Mouse (Mus musculus): ENCODE results near the gene Cdk15. TPM values are rescaled to one million over a fixed set of nuclear protein-coding genes. Genes with fewer than 3 reads are reported as not detected.

The Cdk15 gene
- polyA plus RNA-seq, 1 experiment from 2014 or later: 0.30 TPM

- Histone ChIP-seq H3K27ac (ENCODE audit: low read depth, low read length) (no peak overlapping the region), H3K36me3 (ENCODE audit: control insufficient read depth, insufficient read depth, low read length) (no peaks in the 10 kb centered on the region), H3K4me3 (ENCODE audit: low read depth, low read length) (no peak overlapping the region), H3K4me2 (ENCODE audit: low read length) (no peak overlapping the region), H3K27me3 (replicated peaks; ENCODE audit: control insufficient read depth, insufficient read depth, low read length) (no peaks in the 10 kb centered on the region), H3K4me1 (ENCODE audit: control insufficient read depth, insufficient read depth, low read length) (peaks cover 17% of the 10 kb centered on the region), H3K9ac (ENCODE audit: low read length) (peak overlapping the region; percentile 29; the same call in 1 of the 2 replicates), H3K9me3 (replicated peaks; ENCODE audit: control insufficient read depth, low read length) (no peaks in the 10 kb centered on the region)
- DNase-seq (ENCODE audit: low spot score): no peak
- 36% methylated on average over 10 of the region's 10 CpGs for WGBS
- ATAC-seq: 0 out of 2 replicates have a peak, but pooled peaks have one; percentile 30
Measured at GRCm38 (mm10) chr1:59333860-59334561, 77.3 kb downstream of the Cdk15 start.

- peaks cover 17% of the 10 kb centered on the region for H3K4me1 ChIP-seq (ENCODE audit: control insufficient read depth, insufficient read depth, low read length)
- WGBS: 36% methylated on average over 4 of the region's 4 CpGs
- no peaks in the 10 kb centered on the region for H3K36me3 ChIP-seq (ENCODE audit: control insufficient read depth, insufficient read depth, low read length)
- H3K27me3 ChIP-seq (replicated peaks; ENCODE audit: control insufficient read depth, insufficient read depth, low read length): no peaks in the 10 kb centered on the region
- DNase-seq (ENCODE audit: low spot score) (peak; percentile 33), ATAC-seq (no peak)
- no peaks in the 10 kb centered on the region for H3K9me3 ChIP-seq (replicated peaks; ENCODE audit: control insufficient read depth, low read length)
- H3K4me3 ChIP-seq (ENCODE audit: low read depth, low read length): no peak overlapping the region
- H3K27ac ChIP-seq (ENCODE audit: low read depth, low read length): no peak overlapping the region
- H3K9ac ChIP-seq (ENCODE audit: low read length): no peak overlapping the region
- no peak overlapping the region for H3K4me2 ChIP-seq (ENCODE audit: low read length)
Measured at GRCm38 (mm10) chr1:59334562-59334890, 77.8 kb downstream of the Cdk15 start.

- Histone ChIP-seq H3K27me3 (replicated peaks; ENCODE audit: control insufficient read depth, insufficient read depth, low read length) (no peaks in the 10 kb centered on the region), H3K4me3 (ENCODE audit: low read depth, low read length) (no peak overlapping the region), H3K27ac (ENCODE audit: low read depth, low read length) (no peak overlapping the region), H3K9me3 (replicated peaks; ENCODE audit: control insufficient read depth, low read length) (no peaks in the 10 kb centered on the region), H3K36me3 (ENCODE audit: control insufficient read depth, insufficient read depth, low read length) (no peaks in the 10 kb centered on the region), H3K4me2 (ENCODE audit: low read length) (no peak overlapping the region), H3K4me1 (ENCODE audit: control insufficient read depth, insufficient read depth, low read length) (peaks cover 23% of the 10 kb centered on the region), H3K9ac (ENCODE audit: low read length) (no peak overlapping the region)
- ATAC-seq (no peak), DNase-seq (ENCODE audit: low spot score) (no peak)
- WGBS: 94% methylated on average over 1 of the region's 1 CpGs
Measured at GRCm38 (mm10) chr1:59336256-59336655, 79.5 kb downstream of the Cdk15 start.

GRCm38 (mm10) chr1:59340814-59341588 is 84.3 kb downstream of the Cdk15 start:
- no peaks in the 10 kb centered on the region for H3K36me3 ChIP-seq (ENCODE audit: control insufficient read depth, insufficient read depth, low read length)
- ATAC-seq (peak; percentile 87), DNase-seq (ENCODE audit: low spot score) (peak; percentile 90)
- WGBS: 2% methylated on average over 16 of the region's 16 CpGs
- no peaks in the 10 kb centered on the region for H3K9me3 ChIP-seq (replicated peaks; ENCODE audit: control insufficient read depth, low read length)
- peak overlapping the region; percentile 67; the same call in 1 of the 2 replicates for H3K27ac ChIP-seq (ENCODE audit: low read depth, low read length)
- H3K9ac ChIP-seq (ENCODE audit: low read length): no peak overlapping the region; the same call in 1 of the 2 replicates
- no peaks in the 10 kb centered on the region for H3K27me3 ChIP-seq (replicated peaks; ENCODE audit: control insufficient read depth, insufficient read depth, low read length)
- no peak overlapping the region for H3K4me3 ChIP-seq (ENCODE audit: low read depth, low read length)
- H3K4me1 ChIP-seq (ENCODE audit: control insufficient read depth, insufficient read depth, low read length): peaks cover 12% of the 10 kb centered on the region
- peak overlapping the region; percentile 39 for H3K4me2 ChIP-seq (ENCODE audit: low read length)

- H3K4me3 ChIP-seq (ENCODE audit: low read depth, low read length): no peak overlapping the region
Measured at GRCm38 (mm10) chr1:59341697-59342096, 85.0 kb downstream of the Cdk15 start.

GRCm38 (mm10) chr1:59342146-59342545 is 85.4 kb downstream of the Cdk15 start:
- peak; percentile 37 for DNase-seq (ENCODE audit: low spot score)

More at GRCm38 (mm10) chr1:59341697-59342096, 85.0 kb downstream of the Cdk15 start:
- Histone ChIP-seq H3K9ac (ENCODE audit: low read length) (no peak overlapping the region; the same call in 1 of the 2 replicates), H3K4me2 (ENCODE audit: low read length) (no peak overlapping the region), H3K27ac (ENCODE audit: low read depth, low read length) (peak overlapping the region; percentile 67; the same call in 1 of the 2 replicates), H3K27me3 (replicated peaks; ENCODE audit: control insufficient read depth, insufficient read depth, low read length) (no peaks in the 10 kb centered on the region), H3K9me3 (replicated peaks; ENCODE audit: control insufficient read depth, low read length) (no peaks in the 10 kb centered on the region), H3K4me1 (ENCODE audit: control insufficient read depth, insufficient read depth, low read length) (peaks cover 12% of the 10 kb centered on the region), H3K36me3 (ENCODE audit: control insufficient read depth, insufficient read depth, low read length) (no peaks in the 10 kb centered on the region)
- ATAC-seq: peak; percentile 44
- DNase-seq (ENCODE audit: low spot score): no peak
- WGBS: 11% methylated on average over 3 of the region's 3 CpGs

GRCm38 (mm10) chr1:59352706-59353105 is 96.0 kb downstream of the Cdk15 start:
- Histone ChIP-seq H3K9me3 (replicated peaks; ENCODE audit: control insufficient read depth, low read length) (no peaks in the 10 kb centered on the region), H3K4me1 (ENCODE audit: control insufficient read depth, insufficient read depth, low read length) (no peaks in the 10 kb centered on the region), H3K27ac (ENCODE audit: low read depth, low read length) (no peak overlapping the region), H3K4me3 (ENCODE audit: low read depth, low read length) (no peak overlapping the region), H3K4me2 (ENCODE audit: low read length) (no peak overlapping the region), H3K27me3 (replicated peaks; ENCODE audit: control insufficient read depth, insufficient read depth, low read length) (no peaks in the 10 kb centered on the region), H3K36me3 (ENCODE audit: control insufficient read depth, insufficient read depth, low read length) (no peaks in the 10 kb centered on the region), H3K9ac (ENCODE audit: low read length) (no peak overlapping the region)
- WGBS: 83% methylated on average over 4 of the region's 4 CpGs
- ATAC-seq: no peak
- DNase-seq (ENCODE audit: low spot score): no peak

More at GRCm38 (mm10) chr1:59342146-59342545, 85.4 kb downstream of the Cdk15 start:
- Histone ChIP-seq H3K4me2 (ENCODE audit: low read length) (no peak overlapping the region), H3K27me3 (replicated peaks; ENCODE audit: control insufficient read depth, insufficient read depth, low read length) (no peaks in the 10 kb centered on the region), H3K9ac (ENCODE audit: low read length) (no peak overlapping the region), H3K27ac (ENCODE audit: low read depth, low read length) (peak overlapping the region; percentile 67), H3K4me1 (ENCODE audit: control insufficient read depth, insufficient read depth, low read length) (peaks cover 12% of the 10 kb centered on the region), H3K4me3 (ENCODE audit: low read depth, low read length) (no peak overlapping the region), H3K36me3 (ENCODE audit: control insufficient read depth, insufficient read depth, low read length) (no peaks in the 10 kb centered on the region), H3K9me3 (replicated peaks; ENCODE audit: control insufficient read depth, low read length) (no peaks in the 10 kb centered on the region)
- 51% methylated on average over 6 of the region's 6 CpGs for WGBS
- no peak for ATAC-seq

- Histone ChIP-seq H3K4me3 (ENCODE audit: low read depth, low read length) (no peak overlapping the region), H3K4me1 (ENCODE audit: control insufficient read depth, insufficient read depth, low read length) (no peaks in the 10 kb centered on the region), H3K4me2 (ENCODE audit: low read length) (no peak overlapping the region), H3K27me3 (replicated peaks; ENCODE audit: control insufficient read depth, insufficient read depth, low read length) (no peaks in the 10 kb centered on the region), H3K9ac (ENCODE audit: low read length) (no peak overlapping the region), H3K27ac (ENCODE audit: low read depth, low read length) (no peak overlapping the region), H3K9me3 (replicated peaks; ENCODE audit: control insufficient read depth, low read length) (no peaks in the 10 kb centered on the region), H3K36me3 (ENCODE audit: control insufficient read depth, insufficient read depth, low read length) (no peaks in the 10 kb centered on the region)
- ATAC-seq: no peak
- 91% methylated on average over 9 of the region's 9 CpGs for WGBS
- no peak for DNase-seq (ENCODE audit: low spot score)
Measured at GRCm38 (mm10) chr1:59355440-59355839, 98.7 kb downstream of the Cdk15 start.

GRCm38 (mm10) chr1:59359136-59359535 is 102.4 kb downstream of the Cdk15 start:
- Histone ChIP-seq H3K9me3 (replicated peaks; ENCODE audit: control insufficient read depth, low read length) (no peaks in the 10 kb centered on the region), H3K27me3 (replicated peaks; ENCODE audit: control insufficient read depth, insufficient read depth, low read length) (no peaks in the 10 kb centered on the region), H3K9ac (ENCODE audit: low read length) (no peak overlapping the region), H3K4me1 (ENCODE audit: control insufficient read depth, insufficient read depth, low read length) (no peaks in the 10 kb centered on the region), H3K36me3 (ENCODE audit: control insufficient read depth, insufficient read depth, low read length) (no peaks in the 10 kb centered on the region), H3K4me3 (ENCODE audit: low read depth, low read length) (no peak overlapping the region), H3K4me2 (ENCODE audit: low read length) (no peak overlapping the region), H3K27ac (ENCODE audit: low read depth, low read length) (no peak overlapping the region)
- DNase-seq (ENCODE audit: low spot score) (no peak), ATAC-seq (no peak)
- 89% methylated on average over 9 of the region's 9 CpGs for WGBS
